Mouse (Mus musculus) liver, postnatal 0 days (tissue): ENCODE data around the gene Chrm4.
A peak's percentile ranks its signal among the peaks of the same experiment; 100 is the strongest.

Source experiments
- CTCF ChIP-seq: sonication (generic); IDR thresholded peaks from 2 replicates; pipeline ENCODE4 v1.5.1; 2016; ENCODE audit warnings: antibody characterized with exemption, low read depth
- EP300 ChIP-seq: IDR thresholded peaks from 2 replicates; pipeline ENCODE4 v1.6.1; 2016; ENCODE audit warnings: antibody characterized with exemption, low read depth, mild to moderate bottlenecking

- TF ChIP-seq CTCF (peak; percentile 82), EP300 (no peak)
Measured at GRCm38 (mm10) chr2:91927826-91928533, 931 bp downstream of the Chrm4 start.
